Mouse (Mus musculus): ENCODE data around the gene Sh3gl3. TPM values are rescaled to one million over a fixed set of nuclear protein-coding genes. Genes with fewer than 3 reads are reported as not detected.
"Not testable (repeated sequence)": the region's sequence is repeated elsewhere in the genome, so short reads cannot be mapped to it uniquely, and the experiment has no call there.

The Sh3gl3 gene
- total and polyA plus RNA-seq, 3 experiments, result 0.27 to 0.70 (median 0.45) TPM

DNA sequence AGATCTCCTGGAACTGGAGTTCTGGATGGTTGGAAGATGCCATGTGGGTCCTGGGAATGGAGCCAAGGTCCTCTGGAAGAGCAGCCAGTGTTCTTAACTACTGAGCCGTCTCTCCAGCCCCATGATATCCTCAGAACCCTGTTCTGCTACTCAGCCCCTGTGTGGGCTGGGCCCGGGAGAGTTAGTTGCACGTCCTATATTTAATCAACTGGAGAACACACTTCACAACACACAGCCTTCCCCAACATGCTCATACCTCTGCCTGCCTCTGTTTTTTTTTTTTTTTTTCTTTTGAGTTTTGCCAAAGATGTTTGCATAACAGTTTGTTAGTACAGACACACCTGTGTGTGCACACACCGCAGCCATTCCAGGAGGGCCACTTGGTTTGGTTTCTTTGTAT lies 91.7 kb downstream of the Sh3gl3 start:
- no peak for DNase-seq
- WGBS, result 52% methylated on average over 4 of the region's 4 CpGs
- no peak overlapping the region for H3K27ac ChIP-seq
- H3K4me1 ChIP-seq (ENCODE audit: control insufficient read depth, insufficient read depth, low read length), result no peaks in the 10 kb centered on the region
- no peak overlapping the region for H3K9ac ChIP-seq (ENCODE audit: low read depth, low read length)
- no peaks in the 10 kb centered on the region for H3K36me3 ChIP-seq (ENCODE audit: control insufficient read depth, insufficient read depth, low read length)
- TF ChIP-seq EP300 (IDR thresholded peaks at IDR 0.05; ENCODE audit: insufficient read depth, low read depth, low read length), result no peak
- TF ChIP-seq CTCF (IDR thresholded peaks at IDR 0.05), result no peak
- no peak for TF ChIP-seq POLR2A (IDR thresholded peaks at IDR 0.05; ENCODE audit: insufficient read depth, low read depth, low read length)
- H3K79me2 ChIP-seq (replicated peaks; ENCODE audit: control insufficient read depth, insufficient read depth, low read length), result no peaks in the 10 kb centered on the region
- no peak overlapping the region for H3K4me3 ChIP-seq
- no peaks in the 10 kb centered on the region for H3K27me3 ChIP-seq (ENCODE audit: control insufficient read depth, insufficient read depth, low read length)
- intact Hi-C loops (cut with DNase I), result loop anchor here (10.0 kb wide), 1 partner anchor 471 kb away; no protein-coding TSS in a partner anchor

DNA sequence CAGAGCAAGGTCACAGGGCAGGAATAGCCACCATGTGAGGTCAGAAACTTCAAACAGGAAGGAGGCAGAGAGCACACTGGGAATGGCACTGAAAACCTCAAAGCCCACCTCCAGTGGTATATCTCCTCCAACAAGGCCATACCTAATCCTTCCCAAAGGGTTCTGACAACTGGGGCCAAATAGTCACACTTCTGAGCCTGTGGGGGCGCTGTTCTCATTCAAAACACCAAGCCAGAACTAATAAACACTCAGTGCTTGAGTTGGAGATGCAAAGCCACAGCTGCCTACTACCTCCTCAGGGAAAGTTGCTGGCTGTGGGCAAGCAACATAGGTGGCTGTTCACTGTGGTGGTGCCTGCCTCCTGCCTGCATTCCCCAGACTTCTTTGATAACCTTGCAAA lies 96.3 kb downstream of the Sh3gl3 start:
- Histone ChIP-seq H3K4me3 (no peak overlapping the region), H3K36me3 (ENCODE audit: control insufficient read depth, insufficient read depth, low read length) (no peaks in the 10 kb centered on the region), H3K4me1 (ENCODE audit: control insufficient read depth, insufficient read depth, low read length) (no peaks in the 10 kb centered on the region; the same call in none of the 2 replicates), H3K27ac (no peak overlapping the region), H3K27me3 (ENCODE audit: control insufficient read depth, insufficient read depth, low read length) (no peaks in the 10 kb centered on the region), H3K79me2 (replicated peaks; ENCODE audit: control insufficient read depth, insufficient read depth, low read length) (no peaks in the 10 kb centered on the region), H3K9ac (ENCODE audit: low read depth, low read length) (no peak overlapping the region)
- no peak for DNase-seq
- peak; percentile 46 for TF ChIP-seq CTCF (IDR thresholded peaks at IDR 0.05)
- TF ChIP-seq POLR2A (IDR thresholded peaks at IDR 0.05; ENCODE audit: insufficient read depth, low read depth, low read length), result no peak
- no peak for TF ChIP-seq EP300 (IDR thresholded peaks at IDR 0.05; ENCODE audit: insufficient read depth, low read depth, low read length)
- intact Hi-C loops (cut with DNase I), result loop anchor here (2.0 to 10.0 kb wide), 2 partner anchors 309 to 475 kb away; no protein-coding TSS in a partner anchor
- WGBS, result 33% methylated on average over 1 of the region's 1 CpGs

DNA sequence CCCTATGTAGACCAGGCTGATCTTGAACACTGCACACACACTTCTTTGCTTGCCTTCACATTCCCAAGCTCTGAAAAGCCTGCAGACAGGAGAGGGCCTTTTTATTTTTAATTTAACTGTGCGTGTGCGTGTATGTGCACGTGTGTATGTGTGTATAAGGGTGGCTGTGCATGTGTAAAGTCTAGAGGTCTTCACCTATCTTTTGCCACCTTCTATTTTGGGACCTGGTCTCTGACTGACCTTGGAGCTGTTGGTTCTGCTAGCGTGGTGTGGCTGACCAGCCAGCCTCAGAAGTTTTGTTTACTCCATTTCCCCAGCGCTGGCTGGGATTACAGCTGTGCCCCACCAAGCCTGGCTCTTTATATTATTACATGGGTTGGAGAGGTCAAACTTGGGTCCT lies 98.1 kb downstream of the Sh3gl3 start:
- DNase-seq, result no peak
- intact Hi-C loops (cut with DNase I), result loop anchor here (2.0 kb wide), 1 partner anchor 311 kb away; no protein-coding TSS in a partner anchor
- WGBS, result 60% methylated on average over 5 of the region's 5 CpGs
- Histone ChIP-seq H3K4me3 (no peak overlapping the region), H3K36me3 (ENCODE audit: control insufficient read depth, insufficient read depth, low read length) (no peaks in the 10 kb centered on the region), H3K27ac (no peak overlapping the region), H3K79me2 (replicated peaks; ENCODE audit: control insufficient read depth, insufficient read depth, low read length) (no peaks in the 10 kb centered on the region), H3K9ac (ENCODE audit: low read depth, low read length) (no peak overlapping the region), H3K4me1 (ENCODE audit: control insufficient read depth, insufficient read depth, low read length) (no peaks in the 10 kb centered on the region; the same call in none of the 2 replicates), H3K27me3 (ENCODE audit: control insufficient read depth, insufficient read depth, low read length) (no peaks in the 10 kb centered on the region)
- TF ChIP-seq EP300 (IDR thresholded peaks at IDR 0.05; ENCODE audit: insufficient read depth, low read depth, low read length) (no peak), CTCF (IDR thresholded peaks at IDR 0.05) (no peak)

DNA sequence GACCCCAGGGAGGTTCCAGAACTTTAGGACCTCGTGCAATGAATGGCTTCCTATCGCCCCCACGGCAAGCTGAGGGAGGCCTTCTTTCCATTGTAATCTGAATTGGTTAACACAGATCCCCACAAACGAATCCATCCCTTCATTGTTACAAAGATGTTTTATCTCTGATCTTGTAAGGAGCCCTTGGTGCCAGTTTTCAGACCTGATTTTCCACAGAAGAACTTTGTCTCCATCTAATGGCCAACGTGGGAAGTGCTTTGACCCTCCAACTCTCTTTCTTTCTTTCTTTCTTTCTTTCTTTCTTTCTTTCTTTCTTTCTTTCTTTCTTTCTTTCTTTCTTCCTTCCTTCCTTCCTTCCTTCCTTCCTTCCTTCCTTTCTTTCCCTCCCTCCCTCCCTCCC lies 99.2 kb downstream of the Sh3gl3 start:
- H3K36me3 ChIP-seq (ENCODE audit: control insufficient read depth, insufficient read depth, low read length); H3K27ac ChIP-seq; H3K4me3 ChIP-seq; H3K4me1 ChIP-seq (ENCODE audit: control insufficient read depth, insufficient read depth, low read length); DNase-seq; H3K9ac ChIP-seq (ENCODE audit: low read depth, low read length); H3K27me3 ChIP-seq (ENCODE audit: control insufficient read depth, insufficient read depth, low read length); H3K79me2 ChIP-seq (replicated peaks; ENCODE audit: control insufficient read depth, insufficient read depth, low read length): not testable (repeated sequence)
- intact Hi-C loops (cut with DNase I), result loop anchor here (1.0 kb wide), 1 partner anchor 152 kb away; no protein-coding TSS in a partner anchor
- WGBS, result 28% methylated on average over 5 of the region's 5 CpGs
- peak; percentile 77 for TF ChIP-seq CTCF (IDR thresholded peaks at IDR 0.05)

DNA sequence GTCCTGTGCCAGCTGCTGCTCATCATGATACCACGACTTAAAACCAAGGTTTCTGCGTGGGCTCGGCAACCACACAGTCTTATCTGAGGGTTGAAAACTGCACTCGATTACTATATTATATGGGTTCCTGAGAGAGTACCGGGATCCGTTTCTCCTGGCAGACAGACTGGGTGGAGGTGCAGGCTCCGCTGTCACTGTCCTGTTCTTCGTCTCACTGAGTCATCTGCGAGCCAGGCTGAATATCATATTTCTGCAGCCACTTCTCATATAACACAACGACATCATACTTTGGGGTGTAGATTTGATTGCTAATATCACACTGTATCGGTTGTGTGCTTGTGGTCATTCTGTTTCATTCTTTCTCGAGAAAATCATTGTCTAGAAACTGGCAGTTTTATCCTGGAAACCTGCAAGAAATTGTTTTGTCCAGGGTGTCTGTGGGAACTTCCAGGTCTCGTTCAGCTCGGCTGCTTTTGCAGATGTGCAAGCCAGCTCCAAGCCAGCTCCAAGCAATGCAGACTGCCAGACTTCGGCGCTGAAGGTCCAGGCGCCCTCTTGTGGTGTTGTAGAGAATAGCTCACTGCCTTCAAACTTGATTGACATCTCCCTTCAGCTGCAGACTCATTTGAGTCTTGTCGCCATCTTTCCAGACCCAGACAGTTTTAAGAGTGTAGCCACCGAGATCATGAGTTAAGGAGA lies 100.5 kb downstream of the Sh3gl3 start:
- H3K79me2 ChIP-seq (replicated peaks; ENCODE audit: control insufficient read depth, insufficient read depth, low read length), result no peaks in the 10 kb centered on the region
- no peak overlapping the region for H3K9ac ChIP-seq (ENCODE audit: low read depth, low read length)
- no peak overlapping the region for H3K27ac ChIP-seq
- H3K4me1 ChIP-seq (ENCODE audit: control insufficient read depth, insufficient read depth, low read length), result no peaks in the 10 kb centered on the region; the same call in none of the 2 replicates
- H3K36me3 ChIP-seq (ENCODE audit: control insufficient read depth, insufficient read depth, low read length), result no peaks in the 10 kb centered on the region
- TF ChIP-seq CTCF (IDR thresholded peaks at IDR 0.05) (peak; percentile 96), EP300 (IDR thresholded peaks at IDR 0.05; ENCODE audit: insufficient read depth, low read depth, low read length) (no peak)
- peak; percentile 45 to 60 for DNase-seq
- intact Hi-C loops (cut with DNase I), result no loop called here
- 38% methylated on average over 19 of the region's 19 CpGs for WGBS
- H3K27me3 ChIP-seq (ENCODE audit: control insufficient read depth, insufficient read depth, low read length), result no peaks in the 10 kb centered on the region
- no peak overlapping the region for H3K4me3 ChIP-seq

DNA sequence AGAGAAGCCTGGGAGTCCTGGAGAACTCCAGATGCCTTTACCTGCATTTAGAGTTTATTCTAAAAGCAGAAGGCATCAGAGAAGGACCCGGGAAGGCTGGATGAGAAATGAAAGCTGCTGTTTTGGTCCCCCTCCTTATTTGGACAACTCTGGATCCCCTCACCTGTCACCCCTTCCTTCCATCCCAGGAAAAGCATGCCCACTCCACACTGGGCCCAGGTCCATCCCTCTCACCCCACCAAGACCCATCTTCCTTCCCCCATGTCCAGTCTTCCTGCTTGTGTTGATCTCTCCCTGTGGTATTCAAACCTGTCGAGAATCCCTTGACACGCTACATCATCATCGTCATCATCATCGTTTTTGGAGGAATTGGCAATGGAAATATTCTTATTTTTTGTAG lies 101.3 kb downstream of the Sh3gl3 start:
- Histone ChIP-seq H3K36me3 (ENCODE audit: control insufficient read depth, insufficient read depth, low read length) (no peaks in the 10 kb centered on the region), H3K27me3 (ENCODE audit: control insufficient read depth, insufficient read depth, low read length) (no peaks in the 10 kb centered on the region), H3K27ac (no peak overlapping the region), H3K4me1 (ENCODE audit: control insufficient read depth, insufficient read depth, low read length) (no peaks in the 10 kb centered on the region; the same call in none of the 2 replicates), H3K9ac (ENCODE audit: low read depth, low read length) (no peak overlapping the region), H3K4me3 (no peak overlapping the region), H3K79me2 (replicated peaks; ENCODE audit: control insufficient read depth, insufficient read depth, low read length) (no peaks in the 10 kb centered on the region)
- 87% methylated on average over 5 of the region's 5 CpGs for WGBS
- no peak for DNase-seq
- intact Hi-C loops (cut with DNase I), result no loop called here
- TF ChIP-seq POLR2A (IDR thresholded peaks at IDR 0.05; ENCODE audit: insufficient read depth, low read depth, low read length), result no peak
- TF ChIP-seq CTCF (IDR thresholded peaks at IDR 0.05), result no peak
- no peak for TF ChIP-seq EP300 (IDR thresholded peaks at IDR 0.05; ENCODE audit: insufficient read depth, low read depth, low read length)

All from heart, adult 2 months (tissue).